Mouse (Mus musculus) bone marrow, adult 2 months (tissue): ENCODE measurements around the gene Hdac6.

Experiments
- CTCF ChIP-seq: fragments of 200-500 bp; IDR thresholded peaks from 2 replicates; pipeline ENCODE4 v1.5.1; 2011; ENCODE audit warnings: low read length, control low read depth; ENCODE audit not compliant: control insufficient read depth, insufficient read depth
- POLR2A ChIP-seq: fragments of 200-500 bp; IDR thresholded peaks from 2 replicates; pipeline ENCODE4 v1.6.1; 2011; ENCODE audit warnings: low read depth, mild to moderate bottlenecking, control low read depth, low read length, borderline replicate concordance; ENCODE audit not compliant: control insufficient read depth

GRCm38 (mm10) chrX:7910473-7910872 lies 37.2 kb downstream of the Hdac6 start:
- TF ChIP-seq CTCF: no peak
- TF ChIP-seq POLR2A: no peak
